Mouse (Mus musculus): ENCODE measurements around the gene Lbhd1.

The Lbhd1 gene

GRCm38 (mm10) chr19:8911810-8912209 lies 28.3 kb downstream of the Lbhd1 start:
- DNase-seq (ENCODE audit: low spot score), result no peak

GRCm38 (mm10) chr19:8914212-8914611 lies 30.7 kb downstream of the Lbhd1 start:
- DNase-seq (ENCODE audit: low spot score), result no peak

DNA sequence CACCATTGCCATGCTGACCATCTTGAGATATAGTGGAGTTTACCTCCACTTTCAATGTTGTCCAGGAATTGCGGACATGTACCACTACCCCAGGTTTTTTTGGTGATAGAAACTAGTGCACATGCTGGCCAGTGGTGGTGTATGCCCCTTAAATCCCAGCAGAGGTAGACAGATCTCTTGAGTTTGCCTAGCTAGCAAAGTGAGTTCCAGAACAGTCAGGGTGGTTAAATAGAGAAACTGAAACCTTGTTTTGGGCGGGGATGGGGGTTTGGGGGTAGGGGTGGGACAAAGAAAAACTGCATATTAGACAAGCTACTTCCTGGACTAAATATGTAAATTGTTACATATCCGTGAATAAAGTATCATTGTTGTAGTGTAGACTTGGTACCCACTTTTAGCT lies 35.5 kb downstream of the Lbhd1 start:
- DNase-seq (ENCODE audit: low spot score), result no peak

GRCm38 (mm10) chr19:8919684-8920072 lies 36.1 kb downstream of the Lbhd1 start:
- no peak for DNase-seq (ENCODE audit: low spot score)

DNA sequence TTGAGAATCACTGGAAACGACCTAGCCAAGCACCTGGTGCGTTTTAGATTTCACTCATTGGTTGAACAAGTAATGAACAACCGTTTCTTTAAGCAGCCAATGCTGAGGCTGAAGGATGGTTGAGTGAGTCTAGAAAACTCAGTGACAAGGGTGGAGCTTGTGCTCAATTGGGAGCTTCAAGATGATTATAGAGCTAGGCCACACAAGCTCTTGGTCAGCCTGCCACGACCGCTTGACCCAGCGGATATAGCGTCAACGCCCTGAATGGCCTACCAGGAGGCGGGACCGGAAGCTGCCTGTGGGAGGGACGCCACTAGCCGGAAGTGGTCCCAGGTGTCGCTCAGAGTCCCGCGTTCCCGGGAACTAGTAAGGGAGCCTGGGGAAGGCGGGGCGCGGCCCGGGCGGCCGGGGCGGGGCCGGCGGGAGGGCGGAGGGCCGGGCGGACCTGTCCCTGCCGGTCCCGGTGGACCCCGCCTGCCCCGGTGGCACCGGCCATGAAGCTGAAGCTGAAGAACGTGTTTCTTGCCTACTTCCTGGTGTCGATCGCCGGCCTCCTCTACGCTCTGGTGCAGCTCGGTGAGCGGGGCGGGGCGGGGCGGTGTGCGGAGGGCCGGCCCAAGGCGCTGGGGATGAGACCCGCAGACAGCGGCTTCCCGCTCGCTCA lies 36.7 kb downstream of the Lbhd1 start, which contains the start of gene B3gat3:
B3gat3 (plus strand) TSS at position 302 of the 664 bp plus-strand sequence.
- peak; percentile 94 for DNase-seq (ENCODE audit: low spot score)

DNA sequence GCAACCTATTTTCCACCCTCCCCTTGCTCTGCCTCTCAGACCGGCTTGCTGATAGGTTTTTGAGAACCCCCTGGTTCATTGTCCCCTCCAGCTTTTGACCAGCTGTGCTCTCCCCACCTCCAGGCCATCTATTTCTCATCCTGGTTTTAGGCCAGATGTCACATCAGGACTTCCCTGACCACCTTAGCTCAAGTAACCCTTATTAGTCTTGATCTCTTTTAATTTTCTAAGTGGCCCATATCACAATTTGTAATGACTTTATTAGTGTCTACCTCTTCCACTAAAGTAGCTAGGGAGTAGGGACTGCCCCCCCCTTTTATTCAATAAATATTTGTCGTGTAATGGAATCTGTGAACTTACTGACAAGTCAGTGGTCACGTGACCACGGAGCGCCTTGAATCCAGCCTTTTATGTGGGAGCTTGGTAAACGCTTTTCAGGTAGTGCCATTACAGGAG lies 37.3 kb downstream of the Lbhd1 start:
- no peak for DNase-seq (ENCODE audit: low spot score)

- DNase-seq (ENCODE audit: low spot score), result no peak
Measured at GRCm38 (mm10) chr19:8921741-8922140, 38.2 kb downstream of the Lbhd1 start.

- DNase-seq (ENCODE audit: low spot score), result no peak
Measured at GRCm38 (mm10) chr19:8926766-8927165, 43.2 kb downstream of the Lbhd1 start.

DNA sequence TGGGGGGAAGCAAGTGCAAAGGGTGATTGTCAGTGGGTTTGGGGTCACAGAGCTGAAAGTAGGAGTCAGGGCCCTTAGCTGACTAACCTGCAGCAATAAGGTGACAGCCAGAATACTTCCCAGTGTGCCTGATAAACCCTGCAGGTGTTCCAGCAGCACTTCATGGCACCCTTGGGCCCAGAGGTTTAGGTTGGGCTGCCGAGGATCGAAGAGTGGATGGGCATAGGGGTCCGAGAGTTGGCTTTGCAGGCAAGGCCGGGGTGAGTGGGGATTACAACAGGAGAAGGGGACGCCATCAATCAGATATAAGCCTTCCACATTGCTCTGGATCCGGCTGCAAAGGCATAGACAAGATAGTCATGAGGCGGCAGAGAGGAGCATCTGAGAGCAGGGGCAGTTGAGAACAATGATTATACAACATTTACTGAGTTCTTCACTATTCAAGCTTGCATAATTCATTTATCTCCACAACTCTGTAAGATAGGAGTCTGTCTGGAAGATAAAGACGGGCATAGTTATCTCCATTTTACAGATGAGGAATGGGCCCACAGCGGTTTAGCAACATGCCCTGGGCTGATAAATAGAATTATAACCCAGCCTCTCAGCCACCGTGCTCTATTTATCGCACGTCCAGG lies 44.5 kb downstream of the Lbhd1 start:
- DNase-seq (ENCODE audit: low spot score), result no peak

GRCm38 (mm10) chr19:8928689-8929223 lies 45.2 kb downstream of the Lbhd1 start:
- no peak for DNase-seq (ENCODE audit: low spot score)

DNA sequence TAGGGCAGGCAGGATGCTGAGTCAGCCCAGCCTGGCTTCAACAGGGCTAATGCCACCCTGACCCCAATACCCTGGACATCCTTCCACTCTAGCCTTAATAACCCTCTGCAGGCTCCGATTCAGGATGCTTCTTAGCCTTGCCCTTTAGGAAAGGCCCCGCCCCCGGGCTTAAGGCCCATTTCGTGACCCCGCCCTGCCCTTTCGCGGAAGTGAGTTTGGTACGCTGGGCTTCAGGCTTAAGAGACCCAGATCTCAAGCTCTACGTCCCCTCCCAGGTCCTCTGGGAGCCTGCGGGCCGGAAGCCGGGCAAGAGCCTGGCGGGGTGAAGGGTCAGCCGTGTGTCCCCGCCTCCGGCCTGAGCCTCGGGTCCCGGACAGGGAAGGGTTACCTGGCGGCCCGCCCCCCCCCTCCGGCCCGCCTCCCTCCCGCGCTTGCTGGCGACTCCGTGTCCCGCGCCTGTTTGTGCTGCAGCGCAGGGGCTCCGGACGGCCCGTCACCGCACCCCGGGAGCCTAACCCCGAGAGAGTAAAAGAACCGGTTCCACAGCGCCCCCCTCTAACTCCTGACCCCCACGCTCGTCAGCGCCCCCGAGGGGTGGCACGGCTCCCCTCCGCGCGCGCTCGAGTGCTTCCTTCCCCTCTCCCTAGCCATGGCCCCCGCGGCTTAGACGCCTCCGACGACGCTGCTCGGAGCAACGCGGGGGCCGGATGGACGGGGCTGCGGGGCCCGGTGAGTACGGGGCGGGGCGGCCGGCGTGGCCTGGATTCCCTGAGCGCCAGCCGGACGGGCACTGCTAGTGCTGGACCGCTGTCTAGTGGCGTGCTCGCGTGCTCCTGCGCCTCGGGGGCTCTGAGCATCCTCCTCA lies 45.9 kb downstream of the Lbhd1 start, which contains the start of the genes Rom1 and Eml3:
Rom1 (minus strand) TSS at position 133 of the 865 bp plus-strand sequence.
Eml3 (plus strand) TSS at position 329 of the 865 bp plus-strand sequence.
- DNase-seq (ENCODE audit: low spot score), result peak; percentile 87

GRCm38 (mm10) chr19:8930117-8930516 lies 46.6 kb downstream of the Lbhd1 start:
- no peak for DNase-seq (ENCODE audit: low spot score)

- DNase-seq (ENCODE audit: low spot score), result no peak
Measured at GRCm38 (mm10) chr19:8930771-8931170, 47.2 kb downstream of the Lbhd1 start.

- no peak for DNase-seq (ENCODE audit: low spot score)
Measured at GRCm38 (mm10) chr19:8936736-8937135, 53.2 kb downstream of the Lbhd1 start.

- DNase-seq (ENCODE audit: low spot score), result no peak
Measured at GRCm38 (mm10) chr19:8940526-8941133, 57.1 kb downstream of the Lbhd1 start.

DNA sequence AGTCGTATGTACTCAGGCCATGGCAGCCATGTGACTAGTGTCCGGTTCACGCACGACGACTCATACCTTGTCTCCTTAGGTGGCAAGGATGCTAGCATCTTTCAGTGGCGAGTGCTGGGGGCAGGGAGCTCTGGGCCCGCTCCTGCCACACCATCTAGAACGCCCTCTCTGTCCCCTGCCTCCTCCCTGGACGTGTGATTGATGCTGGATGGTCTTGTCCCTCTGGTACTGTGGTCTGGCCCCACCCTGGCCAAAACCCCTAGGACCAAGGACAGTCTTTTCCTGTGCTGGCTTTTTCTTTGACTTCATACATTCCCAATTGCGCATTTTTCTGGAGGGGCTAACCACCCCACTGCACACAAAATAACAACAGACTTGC lies 57.6 kb downstream of the Lbhd1 start:
- no peak for DNase-seq (ENCODE audit: low spot score)

GRCm38 (mm10) chr19:8941515-8942217 lies 58.1 kb downstream of the Lbhd1 start, which contains the start of gene Mta2:
Gene Mta2, plus strand, starts transcription at chr19:8941875.
- DNase-seq (ENCODE audit: low spot score), result peak; percentile 96
